Mouse (Mus musculus): Measurements from ENCODE around the gene Zswim9.

Zswim9 gene

DNA sequence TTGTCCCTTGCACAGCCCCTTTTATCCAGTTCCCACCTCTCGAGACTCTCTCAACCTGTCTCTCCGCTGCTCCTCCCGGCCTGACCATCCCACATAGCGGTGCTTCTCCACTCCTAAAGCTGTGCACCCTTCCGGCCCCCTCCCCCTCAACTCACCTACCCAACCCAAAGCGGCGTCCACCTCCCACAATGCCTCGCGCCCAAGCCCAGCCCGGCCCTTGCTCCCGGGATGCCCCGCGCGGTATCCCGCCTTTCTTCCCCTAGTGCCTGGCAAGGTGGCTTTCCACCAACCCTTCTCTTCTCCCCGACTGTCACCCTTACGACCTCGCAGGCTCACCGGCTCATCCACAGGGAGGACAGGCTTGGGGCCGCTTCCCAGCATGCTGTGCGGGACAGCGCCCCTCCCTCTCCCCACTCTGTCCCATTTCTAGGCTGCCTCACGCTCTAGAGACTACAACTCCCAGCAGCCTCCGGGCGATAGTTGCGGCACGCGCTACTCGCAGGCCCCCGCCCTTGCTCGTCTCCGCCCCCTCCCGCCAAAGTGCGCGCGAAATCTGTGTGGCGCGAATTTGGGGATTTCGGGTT, at the start of gene Zswim9:
Zswim9 (minus strand) TSS at position 414 of the 584 bp plus-strand sequence.
- in situ Hi-C loops (cut with MboI, MseI), result loop anchor here (5.0 to 25.0 kb wide), 4 partner anchors 216 to 796 kb away; partner anchors contain the start of genes Mzf1 (in 1 of the 2) and Zfp606 (in 1 of the 2)

DNA sequence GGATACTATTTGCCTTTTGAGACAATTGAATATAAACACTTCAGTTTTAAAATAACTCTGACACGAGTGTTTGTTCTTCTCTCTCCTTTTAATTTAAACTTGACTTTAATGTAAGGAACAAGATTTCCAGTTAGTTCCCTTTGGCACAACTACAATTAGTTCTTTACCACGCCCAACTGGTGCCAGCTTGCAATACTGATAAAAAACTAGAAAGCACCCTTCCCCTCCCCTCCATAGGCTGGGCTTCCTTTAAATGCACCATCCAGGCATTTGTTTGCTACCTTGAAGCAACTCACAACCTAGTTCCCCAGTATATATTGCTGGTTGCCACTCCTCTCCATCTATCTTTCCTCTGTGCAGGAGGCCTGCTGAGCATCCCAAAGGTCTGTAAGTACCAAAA, 45.8 kb upstream of the Zswim9 start, which contains the start of gene Pla2g4c:
Pla2g4c (plus strand) TSS at position 340 of the 400 bp plus-strand sequence.
- in situ Hi-C loops (cut with MboI, MseI), result no loop called here

DNA sequence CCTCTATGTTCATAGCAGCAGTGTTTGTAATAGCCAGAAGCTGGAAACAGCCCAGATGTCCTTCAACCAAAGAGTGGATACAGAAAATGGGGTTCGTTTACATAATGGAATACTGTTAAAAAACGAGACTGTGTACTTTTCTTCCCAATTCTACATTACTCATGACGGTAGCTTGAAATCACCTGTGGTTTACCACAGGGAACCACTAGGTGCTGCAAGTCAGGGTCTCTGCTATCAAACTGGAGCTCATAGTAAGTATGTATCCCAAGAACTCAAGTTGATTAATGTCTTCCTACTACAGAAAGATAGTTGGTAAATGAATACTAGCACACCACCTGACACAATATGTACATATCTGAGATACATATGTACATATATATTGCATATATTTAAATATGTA, 42.9 kb upstream of the Zswim9 start:
- in situ Hi-C loops (cut with MboI, MseI), result no loop called here

DNA sequence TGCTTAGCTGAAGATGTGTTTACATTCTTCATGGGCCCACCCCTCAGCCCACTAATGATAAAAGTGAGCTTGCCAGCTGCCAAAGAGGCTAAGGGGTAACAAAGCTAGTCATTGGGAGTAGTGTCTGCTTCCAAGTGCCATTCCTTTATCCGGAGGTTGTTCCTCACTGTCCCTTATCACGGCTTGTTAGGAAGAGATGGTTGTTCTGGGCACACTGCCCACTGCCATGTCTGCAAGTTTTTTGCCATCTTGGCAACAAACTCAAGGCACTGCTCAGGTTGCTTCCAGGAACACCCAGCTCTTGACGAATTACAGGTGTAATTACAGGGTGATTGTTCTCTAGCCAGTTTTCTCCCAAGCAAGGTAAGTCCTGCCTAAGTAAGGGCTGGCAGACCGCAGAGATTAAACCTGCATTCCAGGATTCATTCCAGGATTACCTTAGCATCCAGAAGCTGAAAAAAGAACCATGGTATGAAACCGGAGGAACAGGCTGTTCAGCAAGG, 35.6 kb upstream of the Zswim9 start:
- in situ Hi-C loops (cut with MboI, MseI), result no loop called here

DNA sequence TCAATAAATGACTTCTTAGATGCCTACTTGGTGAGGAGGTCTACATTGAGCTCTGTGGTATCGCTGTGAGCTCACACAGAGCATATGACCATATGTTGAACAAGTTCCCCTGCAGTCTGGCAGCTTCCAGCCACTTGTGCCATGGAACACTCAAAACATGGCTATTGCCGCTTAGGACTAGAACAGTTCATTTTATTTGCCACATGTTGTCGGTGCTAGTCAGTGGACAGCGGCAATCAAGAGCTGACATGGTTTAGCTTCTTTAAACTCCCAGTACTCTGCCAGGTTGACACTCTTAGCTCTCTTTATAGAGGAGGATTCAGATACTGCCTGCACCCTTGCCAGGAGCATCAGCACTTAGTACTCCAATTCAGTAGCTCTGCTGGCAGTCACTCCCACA, 32.9 kb upstream of the Zswim9 start:
- in situ Hi-C loops (cut with MboI, MseI), result no loop called here

DNA sequence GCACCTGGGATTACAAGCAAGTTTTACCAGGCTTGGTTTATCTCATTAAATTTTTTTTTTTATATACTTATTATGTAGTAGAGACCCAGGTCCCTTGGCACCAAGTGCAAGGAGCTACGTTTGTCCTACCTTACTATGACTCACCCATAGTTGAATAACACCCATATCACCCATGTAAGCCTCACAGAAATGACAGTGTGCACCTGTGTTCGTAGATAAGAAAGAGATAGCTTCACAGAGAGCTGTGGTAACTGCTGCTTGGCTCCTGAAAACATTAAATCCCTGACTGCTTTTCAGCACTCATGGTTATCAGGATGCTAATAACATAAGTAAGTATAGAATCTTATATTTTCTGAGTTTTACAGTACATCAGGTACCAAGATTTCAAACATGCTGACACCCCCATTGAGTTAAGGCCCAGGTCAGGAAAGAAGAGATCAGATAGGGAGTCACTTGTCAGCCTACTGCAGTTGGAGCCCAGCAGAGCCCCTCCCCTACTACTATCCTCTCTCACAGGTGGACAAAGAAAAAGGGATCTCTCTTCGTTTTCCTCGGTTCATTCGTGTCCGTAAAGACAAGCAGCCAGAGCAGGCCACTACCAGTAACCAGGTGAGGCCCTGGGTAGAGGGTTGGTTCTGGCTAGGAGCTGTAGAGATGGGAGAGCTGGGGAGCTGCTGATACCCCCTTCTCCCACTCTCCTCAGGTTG, 32.1 kb upstream of the Zswim9 start:
- in situ Hi-C loops (cut with MboI, MseI), result no loop called here

DNA sequence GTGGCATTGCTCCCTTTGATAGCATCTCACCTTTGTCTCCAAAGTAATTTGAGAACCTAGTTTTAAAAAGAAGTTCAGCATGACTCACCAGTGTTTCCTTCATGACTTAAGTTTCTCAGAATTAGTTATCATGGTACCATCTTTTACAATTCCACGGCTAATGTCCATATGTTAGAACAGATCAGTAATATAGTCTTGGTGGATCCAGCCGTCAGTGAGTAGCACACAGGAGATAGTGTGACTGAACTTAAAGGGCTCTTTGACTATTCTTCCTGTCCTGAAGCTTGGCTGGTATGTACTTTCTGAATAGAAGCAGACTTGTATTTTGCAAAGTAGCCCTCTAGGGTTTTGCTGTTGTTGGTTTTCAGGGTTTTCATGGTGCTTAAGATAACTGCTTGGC, 30.9 kb upstream of the Zswim9 start:
- in situ Hi-C loops (cut with MboI, MseI), result no loop called here

DNA sequence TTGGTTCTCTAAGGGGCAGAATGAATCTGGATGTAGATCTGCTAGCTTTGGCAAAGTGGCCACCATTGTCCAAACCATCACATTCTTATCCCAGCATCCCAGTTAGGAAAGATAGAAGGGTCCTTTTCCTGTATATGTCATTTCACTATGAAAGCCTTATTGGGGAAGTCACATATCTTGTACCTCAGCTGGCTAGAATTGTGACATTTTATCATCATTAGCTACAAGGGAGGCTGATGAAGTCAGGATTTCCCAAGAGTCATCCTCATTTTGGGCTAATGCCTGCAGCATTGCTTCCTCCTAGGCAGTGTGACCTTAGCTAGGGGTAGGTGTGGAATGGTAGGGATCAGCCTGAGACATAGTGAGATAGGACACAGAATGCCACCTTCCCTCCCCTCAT, 24.9 kb upstream of the Zswim9 start:
- in situ Hi-C loops (cut with MboI, MseI), result no loop called here

DNA sequence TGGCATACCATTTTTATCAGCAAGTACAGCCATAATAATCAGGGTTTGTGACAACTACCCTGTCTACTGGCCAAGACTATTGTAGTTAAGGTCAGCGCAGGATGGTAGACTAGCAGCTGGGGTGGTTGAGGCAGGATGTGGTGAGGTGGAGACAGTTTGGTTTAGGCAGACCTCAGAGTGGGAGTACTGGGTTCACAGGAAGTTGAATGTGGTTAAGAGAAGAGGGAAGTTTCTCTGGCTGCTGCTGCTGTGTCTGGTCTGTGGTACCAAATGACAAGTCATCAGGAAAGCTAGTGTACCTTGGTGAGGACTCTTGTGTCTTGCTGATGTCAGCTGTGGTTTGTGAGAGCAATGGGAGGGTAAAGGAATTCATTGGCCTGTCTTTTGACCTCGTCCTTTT, 24.3 kb upstream of the Zswim9 start:
- in situ Hi-C loops (cut with MboI, MseI), result no loop called here

DNA sequence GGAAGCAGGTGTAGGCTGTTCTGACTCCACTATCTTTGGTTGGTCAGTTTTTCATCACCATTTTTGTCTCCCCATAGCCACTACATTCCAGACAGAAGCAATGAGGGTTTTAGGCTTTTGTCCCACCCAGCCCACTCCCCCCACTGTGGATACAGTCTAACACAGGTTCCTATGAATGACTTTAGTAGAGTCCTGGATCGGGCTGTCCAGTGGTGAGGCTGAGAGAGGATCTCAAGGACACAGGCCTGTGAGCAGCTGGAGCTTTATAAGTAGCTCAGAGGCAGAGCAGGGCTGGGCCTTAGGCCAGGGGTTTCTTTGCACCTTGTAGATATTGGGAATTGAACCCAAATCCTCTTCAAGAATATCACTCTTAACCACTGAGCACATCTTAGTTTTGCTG, 23.1 kb upstream of the Zswim9 start:
- in situ Hi-C loops (cut with MboI, MseI), result no loop called here

DNA sequence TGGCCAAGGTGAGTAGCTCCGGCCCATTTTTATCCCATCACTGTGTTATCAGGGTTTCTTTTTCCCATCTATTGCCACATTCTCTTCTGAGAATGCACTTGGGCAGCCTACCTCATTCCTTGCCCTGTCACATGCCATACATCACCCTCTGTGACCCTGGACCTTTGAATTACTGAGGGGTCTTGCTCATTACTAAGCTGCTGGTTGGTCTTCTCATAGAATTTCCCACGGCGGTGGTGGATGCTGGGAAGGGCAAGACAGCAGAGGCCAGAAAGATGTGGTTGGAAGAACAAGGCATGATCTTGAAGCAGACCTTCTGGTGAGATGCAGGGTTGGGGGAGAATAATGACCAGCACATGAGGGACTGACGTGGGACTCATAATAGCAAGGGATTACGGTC, 20.3 kb upstream of the Zswim9 start:
- in situ Hi-C loops (cut with MboI, MseI), result loop anchor here (10.0 to 25.0 kb wide), 4 partner anchors 237 to 1016 kb away; partner anchors contain the start of genes Mzf1 (in 1 of the 2) and Zfp606 (in 1 of the 2)

DNA sequence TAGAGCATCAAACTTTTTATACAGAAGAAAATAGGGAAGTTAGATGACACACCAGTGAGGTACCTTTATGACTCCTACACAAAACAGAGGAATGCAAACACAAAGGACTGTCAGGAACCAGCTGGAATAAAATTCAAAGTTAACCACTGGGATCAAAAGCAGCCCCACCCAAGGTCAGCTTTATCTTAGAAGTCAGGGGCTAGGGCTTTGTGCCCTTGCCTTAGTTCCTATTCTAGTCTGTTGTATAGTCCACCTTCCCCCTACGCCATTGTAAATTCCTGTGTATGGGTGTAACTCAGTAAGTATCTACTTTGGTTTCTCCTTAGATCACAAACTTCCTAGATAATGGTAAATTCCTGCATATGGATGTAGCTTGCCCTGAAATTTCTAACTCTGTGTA, 19.1 kb upstream of the Zswim9 start:
- in situ Hi-C loops (cut with MboI, MseI), result loop anchor here (10.0 to 25.0 kb wide), 4 partner anchors 235 to 1017 kb away; partner anchors contain the start of genes Mzf1 (in 1 of the 2) and Zfp606 (in 1 of the 2)

DNA sequence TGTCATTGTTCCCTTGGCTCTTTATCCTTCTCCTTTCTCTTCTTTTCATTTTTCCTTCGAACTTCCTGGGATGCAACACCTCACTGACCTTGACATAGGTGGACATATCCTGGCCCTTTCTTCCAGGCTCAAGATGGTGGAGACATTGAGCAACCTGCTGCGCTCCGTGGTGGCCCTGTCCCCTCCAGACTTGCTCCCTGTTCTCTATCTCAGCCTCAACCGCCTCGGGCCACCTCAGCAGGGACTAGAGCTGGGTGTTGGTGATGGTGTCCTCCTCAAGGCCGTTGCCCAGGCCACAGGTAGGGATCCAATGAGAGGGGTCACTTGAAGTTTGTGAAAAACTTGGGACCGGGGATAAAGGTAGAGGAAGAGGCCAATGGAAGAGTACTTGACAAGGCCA, 16.7 kb upstream of the Zswim9 start:
- in situ Hi-C loops (cut with MboI, MseI), result loop anchor here (10.0 to 25.0 kb wide), 4 partner anchors 233 to 1020 kb away; partner anchors contain the start of genes Mzf1 (in 1 of the 2) and Zfp606 (in 1 of the 2)

DNA sequence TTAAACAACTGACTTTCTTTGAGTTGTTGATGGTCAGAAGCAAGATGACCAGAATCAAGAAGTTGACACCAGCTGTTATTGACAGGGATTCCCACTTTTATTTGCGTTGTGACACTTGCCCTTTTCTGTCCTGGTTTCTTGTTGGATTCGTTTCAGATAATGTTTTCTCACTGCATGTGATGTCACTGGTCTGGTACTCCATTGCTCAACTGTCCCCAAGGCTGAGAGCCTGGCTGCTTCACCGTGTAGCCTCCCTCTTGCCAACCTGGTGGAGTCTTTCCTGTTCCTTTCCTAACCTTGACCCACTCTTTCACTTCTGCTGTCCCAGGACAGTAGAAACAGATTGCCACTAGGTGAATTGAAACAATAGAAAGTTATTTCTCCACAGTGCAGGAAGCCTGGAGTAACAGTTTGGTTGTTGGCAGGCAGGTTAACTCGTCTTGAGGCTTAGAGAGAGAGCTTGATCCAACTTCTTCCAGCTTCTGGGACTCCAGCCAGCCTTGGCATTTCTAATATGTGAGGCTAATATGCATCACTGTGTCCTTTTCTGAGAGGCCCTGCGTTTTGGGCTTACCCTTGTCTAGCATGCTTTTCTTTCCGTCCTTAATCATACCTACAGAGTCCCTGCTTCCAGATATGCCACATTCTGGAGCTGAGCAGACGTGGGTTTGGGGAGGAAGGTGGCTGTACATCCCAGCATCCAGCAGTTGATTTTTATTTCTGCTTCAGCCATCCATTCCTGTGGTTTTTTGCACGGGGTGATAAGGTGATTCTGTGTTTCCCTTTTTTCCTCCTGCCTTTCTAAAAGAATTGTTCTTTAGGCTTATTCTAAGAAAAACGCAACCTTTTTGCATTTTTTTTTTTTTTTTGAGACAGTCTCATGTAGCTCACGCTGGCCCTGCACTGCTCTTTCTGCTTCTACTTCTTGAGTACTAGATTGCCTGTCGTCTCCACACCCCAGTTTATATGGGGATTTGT, 15.6 kb upstream of the Zswim9 start:
- in situ Hi-C loops (cut with MboI, MseI), result loop anchor here (10.0 to 25.0 kb wide), 4 partner anchors 232 to 1021 kb away; partner anchors contain the start of genes Mzf1 (in 1 of the 2) and Zfp606 (in 1 of the 2)

DNA sequence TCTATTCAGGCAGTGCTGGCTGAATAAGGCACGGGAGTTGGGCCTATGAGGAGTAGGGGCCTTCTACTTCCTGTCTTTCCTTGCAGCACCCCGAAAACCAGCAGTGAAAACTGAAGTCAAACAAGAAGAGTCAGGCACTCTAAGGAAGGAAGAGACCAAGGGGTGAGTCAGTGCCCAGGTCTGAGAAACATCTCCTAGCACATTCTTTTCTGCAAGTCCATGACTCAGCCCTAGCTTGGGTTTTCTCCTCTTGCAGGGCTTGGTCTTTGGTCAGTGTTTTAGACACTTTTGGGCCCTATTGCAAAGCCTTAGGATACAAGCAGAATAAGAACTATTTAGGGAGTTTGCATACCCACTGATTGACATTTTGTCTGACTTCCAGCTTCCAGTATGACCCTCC, 12.8 kb upstream of the Zswim9 start:
- in situ Hi-C loops (cut with MboI, MseI), result loop anchor here (10.0 to 25.0 kb wide), 4 partner anchors 229 to 1023 kb away; partner anchors contain the start of genes Mzf1 (in 1 of the 2) and Zfp606 (in 1 of the 2)

DNA sequence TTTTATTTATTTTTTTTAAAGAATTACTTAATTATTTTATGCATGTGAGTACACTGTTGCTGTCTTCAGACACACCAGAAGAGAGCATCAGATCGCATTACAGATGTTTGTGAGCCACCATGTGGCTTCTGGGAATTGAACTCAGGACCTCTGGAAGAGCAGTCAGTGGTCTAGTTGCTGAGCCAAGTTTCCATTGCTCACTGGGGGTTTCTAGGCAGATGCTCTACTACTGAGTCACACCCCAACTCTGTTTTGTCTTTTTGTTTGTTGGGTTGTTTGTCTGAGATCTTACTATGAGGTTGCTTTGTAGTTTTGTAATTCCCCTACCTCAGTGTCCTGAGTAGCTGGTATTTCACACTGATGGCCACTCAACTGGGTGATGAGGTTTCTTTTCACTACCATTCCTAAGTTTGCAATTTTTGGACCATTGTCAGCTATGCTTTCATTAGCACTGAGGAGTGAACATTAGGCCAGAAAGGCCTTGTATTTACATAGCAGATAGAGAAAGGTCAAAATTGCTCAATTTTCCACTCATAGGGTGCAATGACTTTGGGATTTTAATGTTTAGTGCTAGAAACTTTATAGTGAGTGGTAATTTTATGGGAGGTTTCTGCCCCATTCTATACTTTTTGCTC, 11.6 kb upstream of the Zswim9 start:
- in situ Hi-C loops (cut with MboI, MseI), result loop anchor here (10.0 to 25.0 kb wide), 4 partner anchors 228 to 1025 kb away; partner anchors contain the start of genes Mzf1 (in 1 of the 2) and Zfp606 (in 1 of the 2)

DNA sequence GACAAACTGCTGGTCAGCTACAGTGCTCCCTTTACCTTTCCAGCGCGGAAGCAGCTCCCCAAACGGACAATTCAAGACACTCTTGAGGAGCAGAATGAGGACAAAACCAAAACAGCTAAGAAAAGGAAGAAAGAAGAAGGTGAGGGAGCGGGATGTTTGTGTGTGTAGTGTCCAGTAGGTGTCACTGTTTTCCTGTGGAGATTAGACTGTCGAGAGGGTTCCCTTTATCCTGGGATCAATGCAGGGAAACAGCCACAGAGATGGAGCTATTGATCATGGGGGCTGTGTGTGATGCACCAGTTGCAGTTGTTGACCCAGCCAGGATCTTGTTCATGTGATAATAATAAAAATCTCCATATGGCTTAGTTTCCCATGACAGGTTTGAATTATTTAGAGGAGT, 10.1 kb upstream of the Zswim9 start:
- in situ Hi-C loops (cut with MboI, MseI), result loop anchor here (10.0 to 25.0 kb wide), 3 partner anchors 226 to 801 kb away; partner anchors contain the start of genes Mzf1 (in 1 of the 2) and Zfp606 (in 1 of the 2)

DNA sequence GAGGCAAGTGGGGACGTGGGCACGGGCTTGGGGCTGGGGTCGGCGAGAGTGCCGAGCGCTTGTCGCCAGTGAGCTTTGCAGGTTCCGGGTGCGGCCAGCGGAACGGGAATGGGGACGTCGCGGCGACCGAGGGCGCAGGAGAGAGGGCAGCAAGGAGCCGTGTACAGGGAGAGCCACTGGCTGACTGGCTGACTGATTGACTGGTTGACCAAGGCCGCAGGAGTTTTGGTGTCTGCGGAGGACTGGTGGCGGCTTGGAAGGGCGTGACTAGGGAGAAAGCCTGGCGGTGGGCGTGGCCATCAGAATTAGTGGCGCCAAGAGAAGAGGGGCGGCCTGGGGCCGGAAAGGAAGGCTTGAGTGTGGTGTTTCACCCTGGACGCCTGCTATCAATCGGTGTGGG, 436 bp upstream of the Zswim9 start:
- in situ Hi-C loops (cut with MboI, MseI), result loop anchor here (5.0 to 25.0 kb wide), 4 partner anchors 217 to 797 kb away; partner anchors contain the start of genes Mzf1 (in 1 of the 2) and Zfp606 (in 1 of the 2)

DNA sequence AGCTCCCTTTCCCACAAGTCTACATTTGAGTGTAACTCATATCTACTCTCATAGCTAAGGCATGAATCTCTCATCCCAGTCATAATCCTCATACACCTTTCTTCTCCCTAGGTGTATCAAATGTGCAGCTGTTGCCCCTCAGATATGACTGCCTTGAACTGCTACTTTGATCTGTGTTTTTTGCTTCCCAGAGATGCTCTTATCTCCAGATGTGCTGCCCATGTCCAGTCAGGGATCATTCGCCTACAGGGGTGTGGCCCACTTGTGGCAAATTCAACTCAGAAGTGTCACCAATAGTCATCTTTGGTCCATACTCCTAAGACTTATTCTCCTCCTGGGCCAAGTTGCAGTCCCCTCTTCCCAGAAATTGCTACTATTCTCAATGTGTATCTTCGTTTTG, 688 bp downstream of the Zswim9 start:
- in situ Hi-C loops (cut with MboI, MseI), result loop anchor here (5.0 to 25.0 kb wide), 4 partner anchors 216 to 796 kb away; partner anchors contain the start of genes Mzf1 (in 1 of the 2) and Zfp606 (in 1 of the 2)

DNA sequence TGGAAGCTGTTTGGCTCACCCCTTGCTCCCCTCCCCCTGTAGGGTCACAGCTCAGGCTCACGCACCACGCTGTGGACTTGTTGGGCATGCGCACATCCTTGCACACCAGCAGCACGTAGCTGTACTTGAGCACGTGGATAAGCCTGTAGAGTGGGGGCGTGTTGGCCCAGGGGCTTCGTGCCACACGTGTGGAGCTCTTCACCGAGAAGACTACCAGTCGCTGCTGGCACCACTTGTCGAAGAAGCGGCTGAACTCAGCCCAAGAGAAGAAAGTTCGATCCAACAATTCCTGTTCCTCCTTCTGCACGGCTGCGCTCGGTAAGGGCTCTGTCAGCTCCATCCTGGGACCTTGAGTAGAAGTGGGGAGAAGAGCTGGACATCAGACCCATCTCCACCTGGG, 1.4 kb downstream of the Zswim9 start, which contains the start of gene Lig1:
Lig1 (plus strand) TSS at position 203 of the 400 bp plus-strand sequence.
- in situ Hi-C loops (cut with MboI, MseI), result loop anchor here (5.0 to 25.0 kb wide), 4 partner anchors 215 to 795 kb away; partner anchors contain the start of genes Mzf1 (in 1 of the 2) and Zfp606 (in 1 of the 2)
